Mouse (Mus musculus) cortical plate, adult 2 months (tissue): Measurements from ENCODE around the gene Cpne4.

ENCODE experiments used
- CTCF ChIP-seq: fragments of 200-500 bp; IDR thresholded peaks from 2 replicates; pipeline ENCODE4 v1.5.1; 2011; ENCODE audit warnings: mild to moderate bottlenecking, control low read depth, low read length; ENCODE audit not compliant: insufficient read depth; ENCODE audit errors: extremely low read depth
- POLR2A ChIP-seq: fragments of 200-500 bp; IDR thresholded peaks from 2 replicates; pipeline ENCODE4 v1.6.1; 2011; ENCODE audit warnings: mild to moderate bottlenecking, low read length, control low read depth; ENCODE audit not compliant: insufficient read depth; ENCODE audit errors: extremely low read depth

DNA sequence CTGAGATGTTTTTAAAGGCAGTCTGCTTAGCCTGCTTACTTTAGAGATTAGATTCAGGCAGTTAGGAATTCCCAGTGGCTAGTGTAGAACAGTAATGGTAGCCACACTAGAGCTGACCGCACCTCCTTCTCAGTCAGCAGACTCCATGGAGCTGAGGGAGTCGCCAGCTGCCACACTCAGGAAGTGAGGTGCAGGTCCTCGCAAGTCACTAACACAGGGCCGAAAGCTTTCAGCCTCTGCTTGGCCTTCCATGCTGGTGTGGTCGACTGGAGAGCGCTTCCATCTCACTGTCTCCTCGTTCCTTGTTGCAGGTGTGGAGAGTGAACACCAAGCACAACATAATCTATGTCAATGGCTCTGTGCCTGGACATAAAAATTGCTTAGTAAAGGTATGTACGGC is 527.8 kb downstream of the Cpne4 start:
- TF ChIP-seq CTCF (no peak), POLR2A (no peak)
